ENCODE assay signal across 9 mouse cellular contexts in genomic region chr9:62181182-62181830, GRCm38 (mm10). TPM values are rescaled to one million over a fixed set of nuclear protein-coding genes. Genes with fewer than 3 reads are reported as not detected.
DNase-seq lines count a peak whose midpoint lies in the region; ATAC-seq lines count a peak whose summit lies in the region.
"Had no signal": no experiment of that assay in that cellular context is flagged by ENCODE, and none has a peak within 500 bp of the region (broad histone marks: within the 10 kb centered on the region; RNA-seq: fewer than 3 reads in every experiment).

No protein-coding gene starts in this region.

- no peaks in the 10 kb centered on the region for H3K9me3 ChIP-seq in neural tube, embryonic 11.5 days (ENCODE audit: control insufficient read depth, low read length)
- no peaks in the 10 kb centered on the region for H3K9me3 ChIP-seq in hindbrain, embryonic 11.5 days (ENCODE audit: control insufficient read depth, low read length)
- H3K9me3 ChIP-seq in midbrain, embryonic 13.5 days, result no peaks in the 10 kb centered on the region
- H3K9me3 ChIP-seq: embryonic facial prominence, embryonic 13.5 days had no signal

- no peak overlapping the region for H3K9ac ChIP-seq in neural tube, embryonic 11.5 days (ENCODE audit: low read length)
- H3K9ac ChIP-seq in hindbrain, embryonic 11.5 days (ENCODE audit: low read depth, low read length), result no peak overlapping the region
- H3K9ac ChIP-seq in midbrain, embryonic 13.5 days (replicated peaks), result no peak overlapping the region; the same call in 1 of the 2 replicates
- H3K9ac ChIP-seq: embryonic facial prominence, embryonic 13.5 days had no signal

- H3K36me3 ChIP-seq in neural tube, embryonic 11.5 days (ENCODE audit: control insufficient read depth, insufficient read depth, low read length), result no peaks in the 10 kb centered on the region
- H3K36me3 ChIP-seq in hindbrain, embryonic 11.5 days (ENCODE audit: control insufficient read depth, insufficient read depth, low read length), result no peaks in the 10 kb centered on the region
- no peaks in the 10 kb centered on the region for H3K36me3 ChIP-seq in midbrain, embryonic 13.5 days
- H3K36me3 ChIP-seq: embryonic facial prominence, embryonic 13.5 days had no signal

- H3K4me3 ChIP-seq in neural tube, embryonic 11.5 days (ENCODE audit: low read depth, low read length), result no peak overlapping the region
- H3K4me3 ChIP-seq in hindbrain, embryonic 11.5 days (ENCODE audit: low read depth, low read length), result no peak overlapping the region
- H3K4me3 ChIP-seq in midbrain, embryonic 13.5 days (replicated peaks), result no peak overlapping the region
- H3K4me3 ChIP-seq: embryonic facial prominence, embryonic 13.5 days had no signal

- no peak for ATAC-seq in neural tube, embryonic 11.5 days (ENCODE audit: insufficient read depth, low FRiP score, low TSS enrichment)
- ATAC-seq in hindbrain, embryonic 11.5 days (ENCODE audit: low FRiP score), result peak; percentile 47; the same call in 1 of the 2 replicates
- peak; percentile 90 for ATAC-seq in midbrain, embryonic 13.5 days
- no peak for ATAC-seq in frontal cortex, adult (ENCODE audit: low TSS enrichment)

- WGBS in neural tube, embryonic 11.5 days, result 35% methylated on average over 9 of the region's 9 CpGs
- WGBS in hindbrain, embryonic 11.5 days, result 44% methylated on average over 9 of the region's 9 CpGs
- WGBS in midbrain, embryonic 13.5 days, result 19% methylated on average over 9 of the region's 9 CpGs

- H3K27me3 ChIP-seq in neural tube, embryonic 11.5 days (ENCODE audit: control insufficient read depth, insufficient read depth, low read length), result no peaks in the 10 kb centered on the region
- H3K27me3 ChIP-seq in hindbrain, embryonic 11.5 days (ENCODE audit: control insufficient read depth, insufficient read depth, low read length), result no peaks in the 10 kb centered on the region
- no peaks in the 10 kb centered on the region for H3K27me3 ChIP-seq in midbrain, embryonic 13.5 days
- H3K27me3 ChIP-seq: CH12.LX had no signal

- H3K4me1 ChIP-seq in neural tube, embryonic 11.5 days (ENCODE audit: control insufficient read depth, insufficient read depth, low read length), result peaks cover 13% of the 10 kb centered on the region
- peaks cover 4% of the 10 kb centered on the region; the same call in 1 of the 2 replicates for H3K4me1 ChIP-seq in hindbrain, embryonic 11.5 days (replicated peaks; ENCODE audit: control insufficient read depth, insufficient read depth, low read length)
- peaks cover 36% of the 10 kb centered on the region for H3K4me1 ChIP-seq in midbrain, embryonic 13.5 days (replicated peaks)

- no peak overlapping the region for H3K4me2 ChIP-seq in neural tube, embryonic 11.5 days (ENCODE audit: low read depth)
- no peak overlapping the region for H3K4me2 ChIP-seq in hindbrain, embryonic 11.5 days (replicated peaks; ENCODE audit: low read depth, low read length)
- H3K4me2 ChIP-seq in midbrain, embryonic 13.5 days (replicated peaks), result peak overlapping the region; percentile 21
- H3K4me2 ChIP-seq: embryonic facial prominence, embryonic 13.5 days had no signal

- peak overlapping the region; percentile 42; the same call in 1 of the 2 replicates for H3K27ac ChIP-seq in neural tube, embryonic 11.5 days (ENCODE audit: low read depth, low read length)
- peak overlapping the region; percentile 66 for H3K27ac ChIP-seq in hindbrain, embryonic 11.5 days (ENCODE audit: low read depth, low read length)
- peak overlapping the region; percentile 86 for H3K27ac ChIP-seq in midbrain, embryonic 13.5 days
- H3K27ac ChIP-seq: embryonic facial prominence, embryonic 13.5 days had no signal

- peak; percentile 56 for DNase-seq in neural tube, embryonic 11.5 days (ENCODE audit: low spot score)
- DNase-seq in neural tube, embryonic 10.5 days (ENCODE audit: extremely low spot score, low spot score), result no peak
- peak; percentile 43 for DNase-seq in hindbrain, embryonic 11.5 days (ENCODE audit: low spot score)
- DNase-seq in thymus, postnatal 36 days, result no peak
- DNase-seq in lung, postnatal 25 days (ENCODE audit: low spot score), result no peak

RNA-seq across cellular contexts. Expression of gene Glce, which starts 58.9 kb away (rescaled TPM):
- polyA plus RNA-seq in neural tube, embryonic 11.5 days (2014; fragmentation: Nextera tagmentation; extraction: Ambion mirVana), result 24.6 and 28.1 TPM in 2 replicates
- 21.3 and 23.7 TPM in 2 replicates for polyA plus RNA-seq in hindbrain, embryonic 11.5 days (2014; fragmentation: Nextera tagmentation; extraction: Ambion mirVana)
- 16.7 and 17.5 TPM in 2 replicates for polyA plus RNA-seq in midbrain, embryonic 13.5 days (2015; fragmentation: Nextera tagmentation; extraction: Ambion mirVana)

Comparison
In these comparisons a context has a peak if more than half of its experiments do, and no peak if none do; other contexts are left out.
1. DNase-seq: peak in neural tube, embryonic 11.5 days (single experiment) and hindbrain, embryonic 11.5 days (single experiment); none in neural tube, embryonic 10.5 days (single experiment), thymus, postnatal 36 days (0 of 2) and lung, postnatal 25 days (single experiment).
2. ATAC-seq: peak in hindbrain, embryonic 11.5 days (single experiment) and midbrain, embryonic 13.5 days (single experiment); none in neural tube, embryonic 11.5 days (single experiment) and frontal cortex, adult (single experiment).
3. Peak in every context shown above with its lines, with median percentiles within 50 percentile points of each other: H3K27ac ChIP-seq.